Mouse (Mus musculus): ENCODE results near the gene Peg3.

- TF ChIP-seq CTCF (IDR thresholded peaks at IDR 0.05; ENCODE audit: low read depth) (no peak), EP300 (IDR thresholded peaks at IDR 0.05; ENCODE audit: low read depth) (no peak)
These were observed 20.8 kb downstream of the Peg3 start for GRCm38 (mm10) chr7:6709396-6709795.
